Mouse (Mus musculus): ENCODE data around the gene Sec14l5.

DNA sequence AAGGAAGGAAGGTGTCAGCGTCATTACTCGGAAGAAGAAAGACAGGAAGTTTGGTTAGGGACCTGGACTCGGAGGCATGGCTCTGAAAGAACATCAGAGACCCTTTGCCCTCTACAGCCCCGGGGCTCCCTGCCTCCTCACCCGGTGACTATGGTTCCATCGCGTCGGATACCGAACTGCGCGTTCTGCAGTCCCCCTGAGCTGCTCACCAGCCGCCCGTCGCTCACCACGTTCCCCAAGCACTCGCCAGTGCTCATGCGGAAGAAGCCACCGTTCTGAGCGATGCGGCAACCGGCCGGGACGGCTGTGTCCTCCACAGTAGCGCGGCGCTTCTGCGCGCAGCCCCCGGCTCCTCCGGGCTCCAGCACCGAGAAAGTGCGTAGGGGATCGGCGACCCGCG is 56.3 kb downstream of the Sec14l5 start:
- TF ChIP-seq POLR2A (IDR thresholded peaks at IDR 0.05; ENCODE audit: borderline replicate concordance, insufficient read depth, low read length) (no peak), CTCF (IDR thresholded peaks at IDR 0.05; ENCODE audit: borderline replicate concordance, insufficient read depth, low read depth, low read length) (no peak)
